Mouse (Mus musculus) T-helper 2 cell (primary cell): ENCODE data around the gene Stx18.

Experiments
- in situ Hi-C: fragments of 300-600 bp; cut with MboI, MseI; formaldehyde crosslinking; loops from one replicate; pipeline ENCODE4 v1.15.1; 2025; ENCODE audit warnings: high pct_unique_total_duplicates

Stx18 gene

DNA sequence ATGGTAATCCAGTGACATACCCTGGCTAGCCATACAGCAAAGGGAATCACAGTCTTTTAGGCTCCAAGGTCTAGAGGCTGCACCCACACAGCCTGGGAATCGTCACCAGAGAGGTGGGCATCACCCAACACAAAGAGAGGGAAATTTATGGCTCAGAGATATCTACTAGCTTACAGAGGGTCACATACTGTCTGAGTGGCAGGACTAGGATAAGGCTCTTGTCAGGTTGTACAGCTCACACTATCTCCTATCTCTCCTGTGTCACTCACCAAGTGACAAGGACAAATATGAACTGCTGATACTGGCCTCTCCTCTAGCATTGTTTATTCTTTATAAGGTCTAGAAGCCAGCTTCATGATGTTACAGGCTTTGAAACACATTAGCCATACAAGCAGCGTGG lies 90.8 kb downstream of the Stx18 start:
- in situ Hi-C loops = no loop called here

DNA sequence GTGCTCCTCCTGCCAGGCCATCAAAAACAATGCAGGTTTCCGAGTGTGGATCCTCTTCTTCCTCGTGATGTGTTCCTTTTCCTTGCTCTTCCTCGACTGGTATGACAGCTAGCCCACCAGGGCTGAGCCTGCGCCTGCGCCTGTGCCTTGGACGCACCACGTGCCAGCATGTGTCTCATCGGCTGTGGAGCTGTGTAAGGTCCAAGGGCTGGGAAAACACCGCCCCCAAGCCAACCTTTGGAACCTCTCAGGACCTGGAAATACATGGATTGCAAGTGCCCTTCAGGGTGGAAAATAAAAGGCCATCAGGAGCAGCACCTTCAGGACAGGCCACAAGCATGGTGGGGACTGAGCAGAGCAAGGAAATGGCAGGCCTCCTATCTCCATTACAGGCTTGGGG lies 97.7 kb downstream of the Stx18 start:
- in situ Hi-C loops = no loop called here

DNA sequence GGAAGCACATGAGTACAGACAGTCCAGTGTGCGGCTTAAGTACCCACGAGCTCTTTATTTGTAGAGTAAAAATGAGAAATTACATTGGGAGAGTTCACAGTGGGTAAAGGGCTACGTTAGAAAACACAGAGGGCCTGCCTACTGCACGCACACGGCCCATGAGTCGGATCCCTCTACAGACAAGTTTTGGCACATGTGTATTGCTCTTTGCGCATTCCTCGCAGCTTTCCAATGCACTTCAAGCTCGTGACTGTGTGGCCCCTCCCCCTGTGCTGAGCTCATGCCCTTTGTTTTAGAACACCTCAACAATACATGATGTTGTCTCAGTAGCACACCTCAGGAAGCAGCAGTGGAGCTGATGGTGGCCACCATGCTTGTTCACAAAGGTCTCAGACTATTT lies 98.6 kb downstream of the Stx18 start:
- in situ Hi-C loops = no loop called here

DNA sequence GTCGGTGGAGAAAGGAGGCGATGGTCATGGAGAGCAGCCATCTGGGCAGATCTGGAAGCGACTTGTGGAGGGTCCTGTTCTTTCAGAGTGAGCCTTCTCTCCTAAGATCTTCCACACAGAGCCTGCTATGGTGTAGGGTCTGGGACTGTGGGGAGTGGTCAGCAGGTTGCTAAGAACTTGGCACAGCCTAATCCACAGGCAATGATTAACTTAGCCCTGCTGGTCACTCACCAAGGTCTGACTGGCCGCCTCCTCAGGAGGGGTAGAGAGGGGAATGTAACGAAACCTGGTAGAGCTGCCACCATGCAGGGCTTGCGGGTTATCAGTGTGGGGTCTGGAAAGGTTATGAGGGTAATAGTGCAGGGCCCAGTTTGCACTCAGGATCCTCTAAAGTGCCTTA lies 102.4 kb downstream of the Stx18 start:
- in situ Hi-C loops = no loop called here

DNA sequence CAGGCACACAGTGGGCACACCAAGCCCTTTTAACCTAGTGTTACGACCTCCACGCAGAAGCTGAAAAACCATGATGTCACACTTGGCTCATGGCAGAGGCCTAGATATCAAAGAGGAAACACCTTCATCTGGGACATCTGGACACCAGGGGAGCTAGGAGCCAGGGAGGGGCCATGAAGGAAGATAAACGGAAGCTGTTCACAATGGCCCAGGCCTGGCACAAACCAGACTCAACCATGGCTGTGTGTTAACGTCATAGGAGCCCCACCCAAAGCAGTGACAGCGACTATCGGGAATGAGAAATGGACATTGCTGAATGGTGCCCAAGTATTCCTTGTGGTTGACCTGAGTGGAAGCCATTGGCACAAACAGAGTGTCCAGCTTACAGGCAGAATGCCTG lies 108.0 kb downstream of the Stx18 start:
- in situ Hi-C loops = no loop called here

DNA sequence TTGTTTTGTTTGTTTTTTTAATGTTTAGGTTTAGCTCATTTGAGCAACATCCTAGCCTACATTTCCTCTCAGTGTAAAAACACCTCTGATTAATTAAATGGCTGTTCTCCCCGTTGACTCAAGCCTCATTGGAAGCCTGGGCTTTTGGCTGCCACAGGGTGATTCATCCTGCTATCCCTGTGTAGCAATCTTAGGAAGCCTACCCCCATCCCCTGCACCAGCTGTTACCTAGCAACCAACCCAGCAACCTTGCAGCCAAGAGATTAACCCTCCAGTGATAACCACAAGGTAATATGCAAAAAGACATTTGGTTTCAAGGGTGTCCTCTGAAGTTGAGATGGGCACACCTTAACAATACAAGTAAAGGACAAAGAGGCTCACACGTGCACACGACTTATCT lies 112.7 kb downstream of the Stx18 start:
- in situ Hi-C loops = no loop called here

DNA sequence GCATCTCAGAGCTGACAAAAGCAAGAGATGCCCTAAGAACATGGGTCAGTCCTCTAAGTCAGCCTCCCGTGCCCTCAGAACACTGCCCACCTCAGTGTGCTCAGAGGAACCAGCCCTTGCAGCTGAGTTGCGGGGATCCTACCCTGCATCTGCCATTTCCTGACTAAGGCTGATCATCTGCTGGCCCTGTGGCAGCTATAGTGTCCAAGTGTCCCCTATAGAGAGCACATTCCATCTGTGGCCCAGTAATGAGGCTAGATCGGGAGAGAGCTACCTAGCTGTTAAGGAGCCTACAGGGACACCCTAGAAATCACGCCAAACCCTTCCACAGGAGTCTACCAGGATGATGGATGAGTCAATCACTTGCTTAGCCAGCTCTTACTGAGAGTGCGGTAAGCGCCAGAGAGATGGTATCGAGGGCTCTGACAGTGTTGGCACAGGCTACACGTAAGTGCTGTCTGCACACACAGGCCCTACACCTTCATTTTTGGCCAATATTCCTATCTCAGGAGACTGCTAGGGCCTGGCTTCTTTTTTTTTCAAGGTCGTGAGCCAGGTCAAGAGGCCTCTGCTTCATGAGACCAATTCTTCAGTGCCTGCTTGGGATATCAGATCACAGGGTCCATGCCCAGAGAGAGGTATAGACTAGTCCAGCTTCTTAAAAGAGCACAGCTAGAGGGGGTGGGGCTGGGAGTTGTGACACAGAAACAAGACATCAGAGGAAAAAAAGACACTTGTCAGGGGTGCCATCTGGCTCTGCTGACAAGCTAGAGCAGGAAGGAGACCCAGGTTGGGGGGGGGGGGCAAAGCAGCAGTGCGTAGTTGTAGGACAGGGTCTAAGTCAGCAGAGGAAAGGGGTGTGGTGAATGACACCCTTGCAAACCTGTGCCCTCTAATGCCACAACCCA lies 113.9 kb downstream of the Stx18 start:
- in situ Hi-C loops = no loop called here

DNA sequence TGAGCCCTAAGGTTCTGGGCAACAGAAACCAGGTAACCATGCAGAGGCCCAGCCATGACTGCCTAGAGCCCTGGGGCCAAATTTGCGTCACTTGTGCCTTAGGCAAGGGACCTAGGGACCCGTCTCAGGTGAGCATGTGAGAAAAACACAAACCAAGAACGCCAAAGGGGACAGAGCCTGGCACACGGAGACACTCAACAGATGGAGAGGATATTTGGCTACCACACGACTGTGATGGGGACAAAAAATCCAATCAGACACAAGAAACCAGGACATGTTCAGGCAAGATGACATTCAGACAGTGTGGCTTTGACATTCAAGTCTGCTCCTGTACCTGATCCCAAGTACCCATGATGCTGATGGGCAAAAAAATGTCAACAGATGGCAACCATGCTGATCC lies 115.1 kb downstream of the Stx18 start:
- in situ Hi-C loops = no loop called here

DNA sequence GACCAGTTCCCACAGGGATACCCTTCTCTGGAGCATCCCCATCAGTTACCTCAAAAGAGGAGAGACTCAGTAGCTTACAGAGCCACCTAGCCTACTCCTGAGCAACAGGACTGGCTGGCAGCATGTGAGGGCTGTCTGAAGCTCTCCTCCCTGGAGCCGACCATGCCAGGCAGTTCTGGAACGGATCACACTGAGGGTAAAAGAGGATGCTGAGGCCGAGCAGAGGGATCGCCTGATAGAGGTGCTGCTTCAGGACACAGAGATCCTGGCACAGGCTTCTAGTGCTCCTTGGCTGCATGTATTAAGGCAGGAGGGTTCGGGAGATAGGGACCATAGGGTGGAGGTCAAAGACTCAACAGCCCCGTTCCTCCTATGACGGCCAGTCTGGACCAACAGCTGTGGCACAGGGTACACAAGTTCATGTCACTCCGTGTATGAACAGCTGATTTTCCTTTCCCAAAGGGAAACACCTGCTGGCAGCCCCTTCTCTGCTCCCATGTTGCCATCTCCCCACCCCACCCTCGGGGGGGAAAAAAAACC lies 119.0 kb downstream of the Stx18 start:
- in situ Hi-C loops = no loop called here

DNA sequence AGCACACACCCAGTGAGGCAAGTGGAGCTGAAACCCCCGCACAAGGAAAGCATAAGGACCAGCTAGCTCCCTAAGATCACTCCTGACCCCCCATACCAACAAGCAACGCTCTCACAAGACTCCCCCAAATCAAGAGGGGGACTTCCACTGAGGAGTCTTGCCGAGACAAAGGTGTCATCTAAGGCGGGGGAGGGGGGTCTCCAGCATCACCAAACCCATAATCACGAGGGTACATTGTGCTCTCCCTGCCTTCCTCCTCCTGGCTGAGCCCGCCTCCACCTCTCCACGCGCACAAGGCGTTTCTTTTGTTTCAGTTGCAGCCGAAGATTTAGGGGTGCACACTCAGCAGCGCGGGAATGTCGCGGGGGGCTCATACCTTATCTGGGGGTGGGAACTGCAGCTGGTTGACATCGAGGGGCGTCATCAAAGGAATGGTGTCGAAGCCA lies 120.0 kb downstream of the Stx18 start:
- in situ Hi-C loops = no loop called here

DNA sequence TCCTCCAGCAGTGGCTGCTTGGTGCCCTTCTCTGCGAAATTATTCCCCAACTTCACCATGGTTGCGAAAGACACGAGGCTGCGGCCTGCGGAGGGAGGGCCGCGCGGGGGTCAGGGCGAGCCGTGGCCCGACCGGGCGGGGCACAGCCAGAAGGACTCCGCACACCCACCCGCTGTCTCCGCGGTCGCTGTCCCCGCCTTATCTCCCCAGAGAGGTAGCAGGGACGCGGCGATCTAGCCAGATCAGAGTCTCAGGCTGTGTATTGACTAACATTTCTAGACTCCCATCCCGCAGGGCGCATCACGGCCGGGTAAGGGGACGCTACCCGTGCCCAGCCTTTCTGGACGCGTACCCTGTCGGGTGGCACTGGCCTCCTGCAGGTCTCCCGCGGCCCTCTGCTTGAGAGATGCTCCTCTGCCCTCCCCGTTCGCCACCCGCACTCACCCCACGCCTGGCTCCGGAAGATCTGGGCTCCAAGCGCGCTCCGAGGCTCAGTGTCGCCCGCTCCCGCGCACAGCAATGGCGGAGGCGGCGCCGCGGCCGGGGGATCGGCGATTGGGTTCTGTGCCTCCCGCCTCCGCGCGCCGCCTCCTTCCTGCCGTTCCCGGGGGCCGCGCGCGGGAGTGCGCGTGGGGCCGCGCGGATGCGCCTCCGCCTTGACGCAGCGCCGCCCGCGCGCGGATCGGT lies 120.5 kb downstream of the Stx18 start:
- in situ Hi-C loops = no loop called here

DNA sequence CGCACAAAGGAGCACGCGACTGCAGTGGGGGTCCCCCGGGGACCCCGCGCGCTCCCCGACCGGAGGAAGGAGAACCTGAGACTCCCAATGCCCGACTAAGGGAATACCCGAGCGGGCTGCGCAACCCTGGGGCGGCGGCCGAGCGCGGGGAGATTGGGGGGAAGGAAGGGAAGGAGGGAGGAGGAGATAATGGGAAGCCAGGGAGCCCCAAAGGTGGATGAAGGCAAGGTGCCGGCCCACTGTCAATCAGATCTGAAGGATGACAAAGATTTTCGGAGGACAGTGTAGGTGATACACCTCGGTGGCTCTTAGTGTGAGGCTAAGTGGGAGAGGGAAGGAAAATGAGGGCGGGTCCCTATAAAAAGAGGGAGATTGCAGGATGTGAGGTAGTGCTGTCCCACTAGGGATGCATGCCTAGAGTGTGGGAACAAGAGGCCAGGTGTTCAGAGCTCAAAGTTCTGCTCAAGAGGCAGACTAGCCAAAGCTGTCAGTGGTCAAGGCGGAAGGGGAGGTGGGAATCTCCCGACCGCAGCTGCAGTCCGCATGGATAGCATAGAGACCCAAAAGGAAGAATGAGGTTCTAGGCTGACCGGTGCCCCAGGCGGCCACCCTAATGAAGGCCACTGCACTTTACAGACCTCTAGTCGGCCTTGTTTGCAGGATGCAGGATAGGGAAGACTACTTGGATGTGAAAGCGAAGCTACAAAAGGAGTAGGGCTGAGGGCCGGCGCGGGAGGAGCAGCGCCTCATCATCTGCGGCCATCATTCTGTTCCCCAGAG lies 121.3 kb downstream of the Stx18 start, which contains the start of gene Nsg1:
Nsg1 (minus strand) TSS at position 274 of the 780 bp plus-strand sequence.
- in situ Hi-C loops = no loop called here

DNA sequence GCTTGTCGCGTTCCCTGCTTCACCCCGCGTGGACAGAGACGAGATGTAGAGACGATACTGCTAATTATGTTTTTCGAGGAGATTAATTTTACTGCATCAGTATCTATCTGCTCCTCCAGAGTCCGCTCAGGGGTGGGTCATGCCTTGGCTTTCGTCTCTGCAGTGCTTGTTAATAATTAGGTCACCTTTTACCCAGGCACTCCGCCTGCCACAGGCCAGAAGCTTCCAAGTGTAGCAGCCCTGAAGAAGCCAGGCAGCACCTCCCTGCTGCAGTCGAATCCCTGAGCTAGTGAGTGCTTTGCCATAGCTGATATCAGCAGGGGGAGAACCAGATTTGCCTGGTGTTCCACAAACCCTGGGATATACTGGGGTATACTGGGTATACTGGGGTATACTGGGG lies 130.0 kb downstream of the Stx18 start:
- in situ Hi-C loops = no loop called here

DNA sequence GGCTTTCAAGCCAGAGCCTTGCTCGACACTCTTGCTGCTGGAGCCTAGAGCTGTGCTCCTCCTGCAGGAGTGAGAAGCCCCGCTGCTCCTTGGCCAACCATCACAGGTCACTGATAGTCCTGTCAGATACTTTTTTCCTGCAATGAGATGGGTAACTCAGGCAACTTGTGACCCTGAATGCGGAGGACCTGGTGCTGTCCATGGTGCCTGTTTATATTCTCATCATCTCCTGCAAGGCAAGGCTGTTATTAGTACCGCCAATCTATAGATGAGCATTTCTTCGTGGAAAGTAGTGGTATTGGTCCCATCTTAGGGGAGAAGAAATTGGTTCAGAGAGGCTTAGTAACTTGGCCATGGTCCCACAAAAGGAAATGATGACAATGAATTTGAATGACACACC lies 135.2 kb downstream of the Stx18 start:
- in situ Hi-C loops = no loop called here

DNA sequence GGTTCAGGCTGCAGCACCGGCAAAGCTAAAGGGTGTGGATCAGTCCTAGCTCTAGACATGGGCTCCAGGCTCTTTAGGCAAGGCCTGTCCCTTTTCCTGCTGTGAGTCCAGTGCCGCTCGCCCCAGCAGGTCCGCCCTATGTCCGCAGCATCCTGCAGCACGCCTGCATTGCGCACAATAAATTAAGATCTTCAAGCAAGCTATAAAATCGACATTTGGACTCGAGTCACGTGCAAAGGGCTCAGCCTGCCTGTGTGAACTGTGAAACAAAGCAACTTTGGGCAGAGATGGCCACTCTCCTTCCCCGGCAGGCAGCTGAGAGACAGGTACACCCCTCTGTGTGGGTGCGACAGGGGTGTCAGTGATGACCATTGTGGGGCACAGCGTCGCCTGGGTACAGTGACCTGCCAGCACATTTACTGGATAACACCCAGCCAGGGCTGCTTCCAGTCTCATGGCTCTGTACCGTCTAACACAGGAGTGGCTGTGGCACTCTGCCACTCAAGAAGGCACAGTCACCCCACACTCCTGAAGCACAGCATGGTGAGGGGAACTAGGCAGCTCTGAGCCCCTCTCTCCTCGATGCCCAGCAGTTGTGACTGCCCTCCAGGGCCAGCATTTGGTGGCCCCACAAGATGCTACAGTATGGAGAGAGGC lies 135.8 kb downstream of the Stx18 start:
- in situ Hi-C loops = no loop called here

DNA sequence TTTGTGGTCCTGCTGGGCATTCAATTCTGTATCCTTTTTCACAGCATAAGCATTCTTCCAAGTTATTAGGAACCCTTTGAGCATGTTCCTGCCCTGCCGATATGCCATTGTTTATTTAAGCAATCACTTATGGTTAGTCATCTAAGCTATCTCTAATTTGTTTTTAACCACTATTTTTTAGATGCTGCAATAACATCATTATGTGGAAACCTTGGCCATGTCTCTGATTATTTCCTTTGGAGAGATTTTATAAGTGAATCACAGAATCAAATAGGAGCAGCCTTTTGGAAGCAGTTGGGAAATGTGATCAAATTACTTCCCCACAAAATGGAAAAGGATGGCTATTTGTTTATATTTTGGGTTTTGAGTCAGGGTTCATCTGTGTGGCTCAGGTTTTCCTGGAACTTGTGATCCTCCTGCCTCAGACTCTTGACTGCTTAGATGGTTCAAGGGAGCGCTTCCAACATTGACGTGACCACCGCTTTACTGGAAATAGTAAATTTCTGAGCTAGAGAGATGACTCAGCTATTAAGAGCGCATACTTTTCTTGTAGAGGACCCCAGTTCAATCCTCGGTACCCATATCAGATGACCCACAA lies 146.2 kb downstream of the Stx18 start:
- in situ Hi-C loops = no loop called here

DNA sequence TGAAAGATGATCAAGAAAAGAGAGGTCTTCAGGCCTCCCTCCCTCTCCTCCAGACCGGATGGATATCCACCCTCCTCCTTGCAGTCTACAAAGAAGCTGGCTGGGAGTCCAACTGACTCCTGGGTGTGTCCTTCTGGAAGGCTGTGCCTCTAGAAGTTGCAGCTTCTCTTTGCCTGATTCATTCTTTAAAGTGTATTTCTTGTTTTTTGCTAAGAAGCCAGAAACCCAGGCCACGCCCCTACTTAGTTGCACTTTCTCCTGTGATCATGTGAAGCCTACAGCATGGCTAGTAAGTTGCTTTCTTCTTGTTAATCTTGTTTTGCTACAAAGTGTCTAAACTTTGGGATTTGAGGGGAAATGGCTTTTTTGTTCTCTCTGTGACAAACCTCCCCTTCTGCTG lies 148.5 kb downstream of the Stx18 start:
- in situ Hi-C loops = no loop called here
